Mouse (Mus musculus) E14TG2a.4 (cell line): ENCODE measurements at regions not wholly inside any gene's neighbourhood (a gene's known extent, or its start where the extent isn't known, plus 50 kb on each side); places are given as distances from the start of the nearest gene placed in this dataset.

Experiments used
- H3K27me3 ChIP-seq: 2 replicates; pipeline ENCODE4 v1.6.1; 2014; ENCODE audit warnings: low read length, control low read depth; ENCODE audit not compliant: insufficient read depth
- H3K36me3 ChIP-seq: 2 replicates; pipeline ENCODE4 v1.6.1; 2014; ENCODE audit warnings: low read length, control low read depth; ENCODE audit not compliant: insufficient read depth
- H3K4me1 ChIP-seq: replicated peaks from 2 replicates; pipeline ENCODE4 v1.6.1; 2014; ENCODE audit warnings: low read depth, low read length, control low read depth
- H3K4me3 ChIP-seq: replicated peaks from 2 replicates; pipeline ENCODE4 v1.5.1; 2014; ENCODE audit warnings: mild to moderate bottlenecking, low read length
- H3K9me3 ChIP-seq: 2 replicates; pipeline ENCODE4 v1.6.1; 2014; ENCODE audit warnings: low read length, control low read depth
- CTCF ChIP-seq: conservative IDR thresholded peaks from 2 replicates; pipeline ENCODE4 v1.5.1; 2014; ENCODE audit warnings: low read length
- NANOG ChIP-seq: IDR thresholded peaks from 2 replicates; pipeline ENCODE4 v1.6.1; 2014; ENCODE audit warnings: borderline replicate concordance, low read length, mixed read lengths
- POU5F1 ChIP-seq: IDR thresholded peaks from 2 replicates; pipeline ENCODE4 v1.6.1; 2014; ENCODE audit warnings: low read length, borderline replicate concordance

DNA sequence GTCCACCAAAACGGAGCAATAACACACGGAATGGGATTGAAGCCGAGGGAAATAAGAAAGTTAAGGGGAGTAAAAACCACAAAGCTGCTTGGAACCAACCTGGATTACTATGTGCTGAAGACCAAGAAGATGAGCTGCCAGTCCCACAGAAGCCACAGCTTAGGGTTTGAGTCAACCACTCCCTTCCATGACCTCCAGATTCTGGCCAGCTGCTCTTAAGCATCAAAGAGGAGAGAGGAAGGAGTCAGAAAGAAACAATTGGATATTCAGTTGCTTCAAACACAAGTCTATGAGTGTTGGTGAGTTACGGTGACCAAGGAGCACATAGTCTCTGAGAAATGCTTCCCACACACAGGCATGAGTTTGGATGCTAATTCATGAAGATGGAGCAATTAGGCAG is 99.7 kb upstream of the Egflam start:
- TF ChIP-seq CTCF (no peak), NANOG (no peak), POU5F1 (no peak)
- Histone ChIP-seq H3K9me3 (peaks cover 7% of the 10 kb centered on the region), H3K36me3 (no peaks in the 10 kb centered on the region), H3K27me3 (no peaks in the 10 kb centered on the region), H3K4me1 (no peaks in the 10 kb centered on the region), H3K4me3 (no peak overlapping the region)

DNA sequence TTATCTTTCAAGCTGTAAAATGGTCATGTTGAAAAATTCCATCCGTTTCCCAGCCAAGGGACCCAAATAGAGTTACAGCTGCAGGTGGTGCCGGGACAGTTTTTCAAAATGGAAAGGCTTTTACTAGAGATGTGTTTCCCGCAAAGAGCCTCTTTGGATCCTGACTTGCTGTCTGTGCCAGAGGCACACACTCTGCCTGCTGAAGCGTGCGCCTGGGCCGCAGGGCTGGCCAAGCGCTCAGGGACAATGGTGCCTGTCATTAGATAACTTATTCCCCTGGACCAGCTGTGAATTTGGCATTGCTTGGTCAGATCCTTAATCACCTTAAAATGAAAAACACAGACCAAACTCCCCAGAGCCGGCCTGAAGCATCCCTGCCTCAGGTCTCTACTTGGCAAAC is 110.3 kb upstream of the Egflam start:
- peaks cover 6% of the 10 kb centered on the region; the same call in 1 of the 2 replicates for H3K4me1 ChIP-seq
- no peaks in the 10 kb centered on the region for H3K9me3 ChIP-seq
- no peaks in the 10 kb centered on the region for H3K27me3 ChIP-seq
- H3K4me3 ChIP-seq = no peak overlapping the region
- TF ChIP-seq CTCF (no peak), POU5F1 (no peak), NANOG (no peak)
- H3K36me3 ChIP-seq = no peaks in the 10 kb centered on the region

- no peak for TF ChIP-seq NANOG
- TF ChIP-seq POU5F1 = no peak
- TF ChIP-seq CTCF = no peak
- Histone ChIP-seq H3K27me3 (0 out of 2 replicates have a peak, but pooled peaks cover 3% of the 10 kb centered on the region), H3K4me1 (peaks cover 11% of the 10 kb centered on the region; the same call in 1 of the 2 replicates), H3K36me3 (no peaks in the 10 kb centered on the region), H3K9me3 (no peaks in the 10 kb centered on the region), H3K4me3 (no peak overlapping the region)
These were observed 116.6 kb upstream of the Egflam start for GRCm38 (mm10) chr15:7514743-7515273.

- Histone ChIP-seq H3K4me3 (no peak overlapping the region), H3K36me3 (no peaks in the 10 kb centered on the region), H3K9me3 (no peaks in the 10 kb centered on the region), H3K4me1 (0 out of 2 replicates have a peak, but pooled peaks cover 2% of the 10 kb centered on the region), H3K27me3 (0 out of 2 replicates have a peak, but pooled peaks cover 3% of the 10 kb centered on the region)
- TF ChIP-seq POU5F1 (no peak), CTCF (no peak), NANOG (no peak)
These were observed 123.4 kb upstream of the Egflam start for GRCm38 (mm10) chr15:7521611-7522010.

- TF ChIP-seq CTCF (no peak), NANOG (peak; percentile 50; the same call in 1 of the 2 replicates)
- no peaks in the 10 kb centered on the region for H3K36me3 ChIP-seq
- H3K4me1 ChIP-seq = peaks cover 2% of the 10 kb centered on the region; the same call in 1 of the 2 replicates
- H3K27me3 ChIP-seq = 0 out of 2 replicates have a peak, but pooled peaks cover 3% of the 10 kb centered on the region
- no peak overlapping the region for H3K4me3 ChIP-seq
- H3K9me3 ChIP-seq = no peaks in the 10 kb centered on the region
These were observed 124.9 kb upstream of the Egflam start for GRCm38 (mm10) chr15:7522902-7523786.

GRCm38 (mm10) chr15:7530959-7531588 is 132.9 kb upstream of the Egflam start:
- H3K4me3 ChIP-seq = no peak overlapping the region
- H3K36me3 ChIP-seq = no peaks in the 10 kb centered on the region
- TF ChIP-seq NANOG (peak; percentile 63; the same call in 1 of the 2 replicates), POU5F1 (no peak)
- H3K9me3 ChIP-seq = no peaks in the 10 kb centered on the region
- no peaks in the 10 kb centered on the region; the same call in 1 of the 2 replicates for H3K27me3 ChIP-seq
- H3K4me1 ChIP-seq = peaks cover 56% of the 10 kb centered on the region

DNA sequence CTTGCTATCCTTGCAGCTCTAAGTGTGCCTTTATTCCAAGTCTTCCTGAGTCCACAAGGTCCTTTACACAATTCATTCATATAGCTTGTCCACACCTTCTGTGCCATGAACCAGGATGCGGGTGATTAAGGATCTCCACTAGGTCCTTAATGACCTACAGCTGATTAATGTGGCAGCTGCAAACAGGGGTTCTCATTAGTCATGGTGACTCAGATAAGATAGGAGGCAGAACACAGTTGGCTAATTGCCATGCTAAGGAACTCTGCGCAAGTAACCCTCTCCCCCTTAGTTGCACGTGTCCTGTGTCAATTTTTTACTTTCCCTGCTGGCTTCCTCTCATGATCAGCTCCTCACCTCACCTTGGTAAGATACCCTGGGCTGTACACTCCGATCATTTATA is 139.7 kb upstream of the Egflam start:
- no peaks in the 10 kb centered on the region for H3K36me3 ChIP-seq
- peaks cover 23% of the 10 kb centered on the region for H3K9me3 ChIP-seq
- H3K4me3 ChIP-seq = no peak overlapping the region
- H3K4me1 ChIP-seq = peaks cover 20% of the 10 kb centered on the region
- TF ChIP-seq POU5F1 (no peak), CTCF (no peak), NANOG (no peak)
- H3K27me3 ChIP-seq = no peaks in the 10 kb centered on the region; the same call in 1 of the 2 replicates

- no peaks in the 10 kb centered on the region for H3K27me3 ChIP-seq
- no peak overlapping the region for H3K4me3 ChIP-seq
- no peaks in the 10 kb centered on the region for H3K36me3 ChIP-seq
- no peaks in the 10 kb centered on the region for H3K4me1 ChIP-seq
- TF ChIP-seq NANOG (no peak), CTCF (no peak), POU5F1 (no peak)
- no peaks in the 10 kb centered on the region for H3K9me3 ChIP-seq
These were observed 155.1 kb upstream of the Egflam start for GRCm38 (mm10) chr15:7553190-7553895.
